Mouse (Mus musculus) telencephalon, adult 2 months (tissue): ENCODE data around the gene Kcnj11.
A peak's percentile ranks its signal among the peaks of the same experiment; 100 is the strongest.

Source experiments
- DNase-seq: peaks from one replicate; pipeline ENCODE4 v3.0.0-alpha.2; 2011; ENCODE audit warnings: low read depth, low spot score

Kcnj11 gene

DNA sequence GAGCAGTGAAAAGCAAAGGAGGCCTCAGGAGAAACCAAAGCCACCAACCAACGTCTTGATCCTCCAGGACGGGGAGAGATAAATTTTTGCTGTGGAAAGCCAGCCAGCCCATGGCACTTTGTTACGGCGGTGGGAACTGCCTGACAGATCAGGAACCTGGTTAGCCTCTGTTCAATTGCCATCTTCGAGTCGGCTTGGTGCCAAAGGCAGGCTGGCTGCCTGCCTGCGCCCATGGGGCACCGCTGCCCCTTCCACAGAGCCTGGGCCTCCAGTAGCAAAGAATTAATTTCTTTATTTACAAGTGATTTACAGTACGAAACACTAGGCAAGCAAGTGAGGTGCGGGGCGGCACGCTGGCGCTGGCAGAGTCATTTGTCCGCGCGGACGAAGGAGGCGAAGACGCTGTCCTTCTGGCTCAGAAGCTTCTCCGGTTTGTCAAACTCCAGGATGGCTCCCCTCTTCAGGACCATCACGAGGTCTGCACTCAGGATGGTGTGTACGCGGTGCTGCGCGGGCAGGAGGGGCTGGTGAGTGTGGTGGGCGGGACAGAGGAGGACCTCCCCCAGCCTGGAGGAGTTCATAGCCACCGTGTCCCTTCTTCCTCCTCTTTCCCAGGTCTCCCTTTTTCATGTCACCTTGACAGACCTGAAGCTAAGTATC lies 3.8 kb upstream of the Kcnj11 start:
- DNase-seq, result no peak

DNA sequence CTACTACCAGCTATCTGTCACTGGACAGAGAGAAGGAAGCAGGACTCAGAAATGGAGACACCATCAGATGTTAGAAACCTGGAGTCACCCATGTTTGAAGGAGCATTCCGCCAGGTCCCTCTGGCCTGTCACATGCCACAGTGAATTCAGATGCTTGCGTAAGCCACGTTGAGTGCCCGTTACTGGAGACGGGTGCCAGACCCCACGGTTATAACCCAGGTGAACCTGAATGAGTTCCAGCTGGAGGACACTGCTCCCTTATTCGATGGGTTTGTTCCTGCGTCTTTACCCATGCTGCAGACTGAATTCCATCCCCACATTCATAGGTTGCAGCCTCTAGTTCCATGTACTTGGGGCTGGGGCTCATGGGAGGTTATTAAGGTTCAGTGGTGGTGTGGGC lies 3.2 kb upstream of the Kcnj11 start:
- no peak for DNase-seq

DNA sequence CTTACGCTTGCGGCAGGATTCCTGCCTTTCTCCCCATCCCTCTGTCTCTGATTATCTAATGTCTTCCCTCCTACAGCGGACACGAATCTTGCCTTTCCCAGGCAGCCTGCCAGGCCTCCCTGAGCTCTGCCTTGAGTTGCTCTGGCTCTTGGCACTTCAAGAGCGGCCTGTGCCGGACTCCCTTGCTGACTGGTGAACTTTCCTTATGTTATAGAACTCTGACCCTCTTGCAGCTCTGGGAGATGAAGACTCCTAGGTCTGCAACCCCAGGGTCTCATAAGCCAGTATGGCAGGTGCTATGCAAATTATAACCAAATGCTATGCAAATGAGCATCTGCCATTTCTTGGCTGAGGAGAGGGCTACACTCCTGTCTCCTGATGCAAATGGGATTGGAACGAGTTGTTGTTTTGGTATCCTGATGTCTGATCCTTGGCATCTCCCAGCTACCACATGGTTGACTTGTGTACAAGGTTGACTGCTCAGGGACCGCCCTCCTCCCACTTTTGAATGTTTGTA lies 2.6 kb upstream of the Kcnj11 start:
- peak; percentile 65 for DNase-seq

DNA sequence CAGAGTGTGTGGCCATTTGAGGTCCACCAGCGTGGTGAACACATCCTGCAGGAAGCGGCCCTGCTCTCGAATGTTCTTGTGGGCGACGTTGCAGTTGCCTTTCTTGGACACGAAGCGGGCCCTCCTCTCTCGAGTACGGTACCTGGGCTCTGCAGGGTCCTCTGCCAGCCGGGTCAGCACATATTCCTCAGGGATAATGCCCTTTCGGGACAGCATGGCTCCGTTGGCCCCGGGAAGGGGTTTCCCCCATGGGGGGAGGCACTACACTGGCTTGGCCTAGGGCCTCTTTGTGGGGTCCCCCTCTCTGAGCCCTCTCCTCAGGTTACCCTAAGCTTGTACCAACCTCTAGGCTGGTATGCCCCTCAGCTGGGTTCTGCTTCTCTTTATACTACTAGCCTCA lies 882 bp downstream of the Kcnj11 start:
- no peak for DNase-seq

DNA sequence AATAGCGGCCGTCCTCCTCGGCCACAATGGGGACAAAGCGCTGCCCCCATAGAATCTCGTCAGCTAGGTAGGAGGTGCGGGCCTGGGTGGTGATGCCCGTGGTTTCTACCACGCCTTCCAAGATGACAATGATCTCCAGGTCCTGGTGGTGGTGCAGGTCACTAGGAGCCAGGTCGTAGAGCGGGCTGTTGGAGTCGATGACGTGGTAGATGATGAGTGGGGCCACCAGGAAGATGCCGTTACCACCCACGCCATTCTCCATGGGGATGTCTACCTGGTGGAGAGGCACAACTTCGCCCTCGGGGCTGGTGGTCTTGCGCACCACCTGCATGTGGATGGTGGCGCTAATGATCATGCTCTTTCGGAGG lies 1.7 kb downstream of the Kcnj11 start:
- no peak for DNase-seq

DNA sequence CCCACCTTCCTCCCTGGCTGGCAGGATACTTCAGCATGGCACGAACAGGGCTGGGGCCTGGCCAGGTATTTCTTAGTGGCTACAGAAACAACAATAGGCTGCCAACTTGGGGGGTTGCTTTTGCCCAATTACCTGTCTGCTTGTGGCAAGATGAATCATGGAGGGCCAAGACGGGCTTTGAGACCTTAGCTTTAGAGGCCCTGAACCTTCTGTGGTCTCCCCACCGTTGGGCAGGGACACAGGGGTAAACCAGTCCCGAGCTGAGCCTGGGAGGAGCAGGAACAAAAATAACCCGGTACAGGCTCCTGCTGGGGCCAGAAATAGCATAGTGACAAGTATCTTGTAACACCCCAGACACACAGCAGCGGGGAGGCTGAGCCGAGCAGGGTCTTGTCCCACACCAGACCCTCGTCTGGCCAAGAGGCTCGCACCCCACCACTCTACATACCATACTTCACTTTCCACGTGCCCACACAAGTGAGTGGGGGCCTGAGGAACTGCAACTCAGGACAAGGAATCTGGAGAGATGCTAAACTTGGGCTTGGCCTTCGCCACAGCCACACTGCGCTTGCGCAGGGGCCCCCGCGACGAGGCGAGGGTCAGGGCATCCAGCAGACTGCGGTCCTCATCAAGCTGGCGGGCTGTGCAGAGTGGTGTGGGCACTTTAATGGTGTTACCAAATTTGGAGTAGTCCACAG lies 2.2 kb downstream of the Kcnj11 start:
- DNase-seq, result peak; percentile 44

DNA sequence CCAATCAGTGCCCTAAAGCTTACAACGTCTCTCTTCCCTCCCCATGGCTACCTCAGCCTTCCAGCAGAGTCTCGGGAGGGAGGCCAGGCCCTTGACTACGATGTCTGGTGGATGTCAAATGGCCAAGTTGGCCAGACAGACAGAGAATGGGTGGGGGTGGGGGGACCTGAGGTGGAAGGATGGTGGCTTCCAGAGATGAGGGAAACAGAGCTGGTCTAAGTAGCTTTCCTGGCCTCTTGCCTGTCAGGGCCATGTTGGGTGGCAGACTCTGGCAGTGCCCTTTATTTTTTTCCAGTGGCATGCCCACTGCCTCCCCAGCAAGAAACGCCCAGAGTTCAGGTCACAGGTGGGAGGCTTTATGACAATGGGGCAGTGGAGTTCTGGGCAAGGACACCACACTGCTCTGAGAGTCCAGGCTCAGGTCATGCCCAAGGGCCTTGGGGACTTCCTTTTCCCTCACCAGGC lies 3.2 kb downstream of the Kcnj11 start:
- DNase-seq, result no peak

DNA sequence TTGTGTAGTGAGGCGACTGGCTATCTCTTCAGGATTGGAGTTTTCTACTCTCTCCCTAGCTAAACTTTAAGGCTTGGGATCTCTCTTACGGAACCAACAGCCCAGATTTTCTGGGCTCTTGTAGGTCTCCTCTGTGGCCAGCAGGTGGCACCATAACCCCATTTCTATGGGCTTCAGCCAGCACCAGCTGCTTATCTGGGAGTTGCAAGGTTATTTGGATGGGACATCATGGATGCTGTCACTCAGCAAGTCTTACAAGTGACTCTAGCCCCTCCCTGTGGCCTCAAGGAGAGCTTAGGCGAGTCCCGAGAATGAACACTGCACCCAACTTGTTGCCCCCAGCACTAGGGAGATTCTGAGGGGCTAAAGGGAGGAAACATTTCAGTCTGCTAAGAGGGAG lies 4.4 kb downstream of the Kcnj11 start:
- DNase-seq, result peak; percentile 43

DNA sequence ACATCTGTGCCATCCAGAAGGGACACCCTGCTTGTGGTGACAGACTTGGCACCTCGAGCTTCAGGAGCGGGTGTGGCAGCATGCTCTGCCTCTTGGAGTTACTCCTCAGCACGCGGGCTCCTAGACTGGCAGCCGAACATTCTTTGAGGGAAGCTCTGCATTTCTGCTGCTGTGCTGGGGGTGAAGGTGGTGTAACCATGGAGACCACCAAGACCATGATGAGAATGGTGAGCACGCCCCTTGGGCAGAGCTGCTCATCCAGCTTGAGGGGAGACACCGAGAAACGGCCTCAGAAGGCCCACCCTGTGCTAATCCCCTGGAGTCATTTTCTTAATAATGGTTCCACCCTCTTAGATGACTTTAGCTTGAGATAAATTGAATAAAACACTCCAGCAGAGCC lies 7.8 kb downstream of the Kcnj11 start:
- DNase-seq, result no peak

DNA sequence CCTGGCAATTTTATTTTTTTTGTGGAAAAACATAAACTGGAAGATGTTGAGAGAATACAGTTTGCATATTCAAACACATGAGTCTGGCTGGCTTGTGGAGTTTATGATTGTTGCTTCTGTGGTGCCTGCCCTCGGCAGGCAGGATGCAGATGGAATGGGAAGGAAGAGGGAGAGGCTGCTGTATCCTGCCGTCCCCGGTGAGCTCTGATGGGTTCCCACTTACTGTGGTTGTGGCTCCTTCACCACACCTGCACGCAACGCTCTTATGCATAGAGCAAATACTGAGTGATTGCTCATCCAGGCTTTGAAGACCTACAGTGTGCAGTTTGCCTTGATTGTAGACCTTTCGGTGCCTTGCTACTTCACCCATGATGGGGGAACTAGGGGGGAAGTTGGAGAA lies 12.3 kb downstream of the Kcnj11 start:
- no peak for DNase-seq

DNA sequence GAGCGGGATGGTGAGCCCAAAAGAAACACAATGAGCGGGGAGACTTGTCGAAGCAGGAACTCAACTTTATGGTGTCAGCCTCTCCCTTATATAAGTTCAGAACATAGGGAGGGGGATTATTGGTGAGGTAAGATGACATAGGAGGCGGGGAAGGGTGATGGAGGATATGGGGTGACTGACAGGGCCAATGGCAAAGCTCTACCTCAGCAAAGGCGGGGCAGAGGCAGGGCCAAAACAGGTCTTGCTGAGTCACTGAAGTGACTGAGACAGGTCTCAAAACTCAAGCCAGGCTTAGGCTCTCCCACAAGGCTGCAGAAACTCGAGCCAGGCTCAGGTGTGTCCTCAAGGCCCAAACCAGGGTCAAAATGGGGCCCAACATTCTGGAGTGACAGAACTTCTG lies 14.2 kb downstream of the Kcnj11 start:
- DNase-seq, result no peak

DNA sequence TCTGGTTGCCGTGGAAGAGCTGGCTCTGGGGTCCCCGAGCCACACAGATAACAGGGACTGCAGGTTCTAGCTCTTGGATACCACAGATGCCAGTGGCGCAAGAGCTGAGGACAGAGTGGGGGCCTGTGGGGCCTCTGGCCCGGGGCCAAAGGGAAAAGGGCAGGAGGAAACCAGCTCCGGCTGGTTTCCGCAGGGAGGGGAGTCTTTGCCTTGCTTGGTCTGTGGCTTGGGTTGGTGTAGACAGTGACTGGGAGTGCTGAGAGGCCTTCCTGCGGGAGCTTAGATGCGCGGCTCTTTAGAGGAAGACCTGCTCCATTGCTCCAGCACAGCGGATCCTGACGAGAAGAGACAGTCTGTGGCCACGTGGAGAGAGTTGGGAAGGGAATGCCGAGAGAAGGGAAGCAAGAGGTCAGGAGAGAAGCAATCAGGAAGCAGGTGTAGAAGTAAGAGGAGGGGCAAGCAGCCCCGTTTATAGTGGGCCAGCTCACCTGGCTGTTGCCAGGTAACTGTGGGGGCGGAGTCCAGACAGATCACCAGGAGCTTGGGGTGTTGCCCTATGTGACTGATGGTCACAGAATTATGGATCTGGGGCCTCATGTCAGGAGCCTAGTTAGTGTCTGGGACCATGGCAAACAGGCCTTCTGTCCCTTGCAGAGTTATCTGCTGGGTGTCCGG lies 15.6 kb downstream of the Kcnj11 start:
- DNase-seq, result no peak

DNA sequence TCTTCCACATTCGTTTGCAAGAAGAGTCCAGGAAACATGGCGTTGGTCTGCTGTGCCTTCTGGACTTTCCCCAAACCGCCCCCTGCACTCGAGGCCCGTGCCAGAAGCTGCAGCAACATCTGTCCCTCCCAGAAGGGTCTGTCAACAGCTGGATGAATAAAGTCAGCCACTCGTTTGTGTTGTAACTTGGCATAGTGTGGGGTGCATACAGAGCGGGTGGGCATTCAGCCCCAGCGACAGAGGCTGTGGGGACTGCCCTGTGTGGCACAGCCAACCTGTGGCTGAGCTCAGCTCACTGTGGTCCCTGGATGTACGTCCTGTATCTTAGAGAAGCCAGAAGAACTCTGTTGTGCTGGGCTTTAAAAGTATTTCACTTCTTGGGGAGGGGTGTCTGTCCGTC lies 16.5 kb downstream of the Kcnj11 start:
- DNase-seq, result no peak

DNA sequence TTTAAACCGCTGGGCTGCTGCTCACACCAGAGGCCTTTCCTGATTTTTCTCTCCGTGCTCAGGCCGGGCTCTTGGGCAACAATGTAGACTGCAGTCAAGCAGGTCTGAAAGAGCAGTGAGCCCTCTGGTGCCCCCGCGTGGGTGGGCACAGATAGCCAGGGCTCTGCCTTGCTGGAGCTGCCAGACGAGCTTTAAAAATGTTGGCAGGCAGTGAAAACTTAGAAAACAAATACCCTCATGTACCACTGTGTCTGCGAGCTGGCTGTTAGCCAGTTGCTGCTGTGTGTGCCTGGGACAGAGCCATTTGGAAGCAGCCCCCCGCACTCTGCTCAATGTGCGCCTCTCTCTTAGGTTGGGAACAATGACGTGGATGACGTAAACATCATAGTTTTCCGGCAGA lies 22.9 kb downstream of the Kcnj11 start:
- DNase-seq, result no peak

DNA sequence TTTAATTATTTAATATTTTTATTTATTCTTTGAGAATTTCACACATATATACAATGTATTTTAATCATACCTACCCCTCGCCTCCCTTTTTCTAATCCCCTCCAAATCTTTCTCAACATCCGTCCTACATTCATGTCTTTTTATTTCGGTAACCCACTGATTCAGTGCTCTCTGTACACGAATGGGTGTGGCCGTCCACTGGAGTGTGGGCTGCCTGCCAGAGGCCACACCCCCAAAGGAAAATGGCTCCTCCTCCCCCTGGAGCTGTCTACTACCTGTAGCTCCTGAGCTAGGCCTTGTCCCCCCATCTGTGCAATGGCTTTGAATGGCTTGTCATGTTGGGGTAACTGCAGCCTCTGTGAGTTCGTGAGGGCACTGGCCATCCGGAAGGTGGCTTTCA lies 23.7 kb downstream of the Kcnj11 start:
- no peak for DNase-seq

DNA sequence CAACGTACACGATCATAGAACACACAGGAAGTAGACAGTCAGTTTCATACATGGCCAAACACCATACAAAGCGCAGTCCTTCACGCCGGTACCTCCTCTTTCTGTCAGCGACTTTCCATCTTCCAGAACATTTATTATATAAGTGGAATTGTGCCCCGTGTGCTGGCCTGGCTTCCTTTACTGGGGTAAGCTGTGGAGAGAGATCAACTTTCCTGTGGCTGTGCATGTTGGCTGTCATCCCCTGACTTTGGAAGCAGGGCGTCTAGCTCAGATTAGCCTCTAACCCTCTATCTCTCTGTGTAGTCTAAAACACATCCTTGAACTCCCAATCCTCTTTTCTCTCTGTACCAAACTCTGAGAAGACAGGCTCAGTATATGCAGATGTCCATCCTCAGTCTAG lies 31.7 kb downstream of the Kcnj11 start:
- no peak for DNase-seq

DNA sequence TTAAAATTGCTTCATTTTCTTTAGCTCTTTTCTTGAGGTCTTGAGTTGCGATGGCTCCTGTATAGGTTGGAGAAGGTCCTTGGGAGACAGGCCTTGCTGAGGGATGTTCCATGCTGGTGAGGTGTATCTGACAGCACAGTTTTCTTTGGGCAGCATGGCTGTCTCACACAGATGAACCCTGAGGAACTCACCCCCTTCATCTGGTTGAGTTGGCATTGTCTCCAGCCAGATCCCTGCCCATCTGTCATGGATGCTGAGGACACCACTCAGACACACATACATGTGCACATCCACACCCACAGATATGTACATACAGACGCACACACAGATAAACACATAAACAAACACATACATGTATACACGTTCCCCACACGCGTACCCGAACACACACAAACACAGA lies 37.3 kb downstream of the Kcnj11 start:
- no peak for DNase-seq

DNA sequence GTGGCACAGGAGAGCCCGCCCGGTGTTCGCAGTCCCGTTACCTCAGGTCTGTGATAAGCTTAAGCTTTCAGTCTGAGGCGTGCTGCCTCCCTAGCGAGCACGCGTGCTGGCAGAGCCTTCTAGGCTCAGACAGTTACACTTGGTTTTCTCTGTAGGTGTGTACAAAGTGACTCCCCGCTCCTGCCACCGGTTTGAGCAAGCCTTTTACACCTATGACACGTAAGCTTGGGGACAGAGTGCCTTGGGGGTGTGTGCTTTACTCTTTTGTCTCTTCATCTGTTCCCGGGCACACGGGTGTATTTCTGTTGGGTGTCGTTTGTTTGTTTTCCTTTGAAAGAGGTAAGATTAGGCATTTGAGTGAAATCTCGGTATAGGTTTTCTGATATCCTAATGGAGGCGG lies 39.0 kb downstream of the Kcnj11 start:
- DNase-seq, result no peak

DNA sequence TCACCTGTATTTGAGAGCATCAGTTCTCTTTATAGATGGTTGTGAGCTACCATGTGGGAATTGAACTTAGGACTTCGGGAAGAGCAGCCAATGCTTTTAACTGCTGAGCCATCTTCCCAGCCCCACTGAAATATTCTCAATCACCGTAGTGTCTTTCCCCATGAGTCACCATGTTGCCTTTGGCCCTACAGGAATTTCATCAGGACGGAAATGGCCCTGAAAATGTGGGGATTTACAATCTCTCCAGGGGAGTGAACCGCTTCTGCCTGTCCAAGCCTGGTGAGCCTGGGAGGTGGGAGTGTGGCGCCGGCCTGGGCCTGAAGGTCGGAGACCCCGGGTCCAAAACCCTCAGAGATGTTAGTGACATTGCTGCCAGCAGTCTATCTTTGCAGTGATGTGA lies 39.9 kb downstream of the Kcnj11 start:
- no peak for DNase-seq

DNA sequence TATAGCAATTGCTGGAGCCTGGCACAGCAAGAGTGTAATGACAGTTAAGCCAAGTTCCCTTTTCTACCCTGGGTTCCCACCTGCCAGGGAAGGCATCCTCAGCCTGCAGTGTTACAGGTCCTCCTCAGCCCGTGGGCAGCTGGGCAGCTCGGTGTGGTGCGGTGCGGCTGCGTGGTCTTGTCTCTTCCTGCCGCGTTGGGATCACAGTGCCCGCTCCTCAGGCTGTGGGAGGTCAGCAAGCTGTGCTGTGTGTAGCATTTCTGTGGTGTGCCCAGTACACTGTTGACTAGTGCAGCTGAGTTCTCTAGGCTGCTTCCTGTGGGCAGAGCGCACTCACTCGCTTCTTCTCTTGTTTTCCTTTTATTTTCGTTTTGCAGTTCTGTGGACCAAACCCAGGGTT lies 41.7 kb downstream of the Kcnj11 start:
- DNase-seq, result no peak

DNA sequence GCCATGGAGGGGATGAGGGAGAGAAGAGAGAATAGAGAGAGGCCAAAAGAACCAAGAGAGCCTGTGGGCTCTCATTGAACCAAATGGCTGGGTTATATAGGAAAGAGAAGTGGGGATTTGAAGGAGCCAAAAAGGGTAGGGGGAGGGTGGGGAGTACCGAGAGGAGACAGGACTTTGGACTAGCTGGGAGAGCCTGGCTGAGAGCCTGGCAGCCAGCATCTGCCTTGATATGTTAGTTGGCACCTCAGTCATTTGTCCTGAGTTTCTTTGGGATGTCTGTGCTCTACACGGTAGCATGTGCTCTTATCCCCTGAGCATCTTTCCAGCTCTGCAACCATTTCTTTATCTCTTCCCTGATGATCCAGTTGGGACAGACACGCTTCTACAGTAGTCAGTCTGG lies 47.0 kb downstream of the Kcnj11 start:
- no peak for DNase-seq

DNA sequence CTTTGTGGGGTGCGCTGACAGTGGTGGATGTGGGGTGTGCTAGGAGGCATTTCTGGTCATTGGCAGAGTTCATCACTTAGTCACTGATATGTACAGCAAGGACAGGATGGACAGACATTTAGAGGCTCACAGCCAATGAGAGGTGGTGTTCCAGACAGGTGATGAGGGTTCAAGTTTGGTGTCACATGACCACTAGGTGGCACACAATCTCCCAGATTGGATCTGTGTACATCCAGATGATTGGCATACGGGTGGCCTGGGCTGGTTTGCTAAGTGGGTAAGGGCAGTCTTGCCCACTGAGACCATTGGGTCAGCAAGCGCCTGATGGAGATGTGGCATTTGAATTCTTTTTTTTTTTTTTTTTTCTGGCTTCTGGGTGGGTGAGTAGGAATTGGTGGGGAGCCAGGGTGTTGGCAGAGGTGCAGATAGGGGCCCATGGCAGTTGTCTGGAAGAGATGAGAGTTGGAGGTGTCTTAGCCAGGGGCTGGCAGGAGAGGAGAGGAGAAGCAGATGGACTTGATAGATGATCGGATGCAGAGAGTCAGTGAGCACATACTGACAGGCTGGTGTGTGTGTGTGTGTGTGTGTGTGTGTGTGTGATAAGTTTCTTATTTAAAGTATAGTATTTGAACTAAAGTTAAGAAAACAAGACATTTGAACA lies 48.3 kb downstream of the Kcnj11 start:
- DNase-seq, result no peak
